Mouse (Mus musculus) kidney, postnatal 25 days (tissue): Measurements from ENCODE around the gene Akap10.
"Not testable (repeated sequence)": the region's sequence is repeated elsewhere in the genome, so short reads cannot be mapped to it uniquely, and the experiment has no call there.

Experiments
- DNase-seq, 2 experiments: peaks; one replicate each; pipeline ENCODE4 v3.0.0; 2021; ENCODE audit warnings: mixed read lengths in 2 of 2

Akap10 gene

DNA sequence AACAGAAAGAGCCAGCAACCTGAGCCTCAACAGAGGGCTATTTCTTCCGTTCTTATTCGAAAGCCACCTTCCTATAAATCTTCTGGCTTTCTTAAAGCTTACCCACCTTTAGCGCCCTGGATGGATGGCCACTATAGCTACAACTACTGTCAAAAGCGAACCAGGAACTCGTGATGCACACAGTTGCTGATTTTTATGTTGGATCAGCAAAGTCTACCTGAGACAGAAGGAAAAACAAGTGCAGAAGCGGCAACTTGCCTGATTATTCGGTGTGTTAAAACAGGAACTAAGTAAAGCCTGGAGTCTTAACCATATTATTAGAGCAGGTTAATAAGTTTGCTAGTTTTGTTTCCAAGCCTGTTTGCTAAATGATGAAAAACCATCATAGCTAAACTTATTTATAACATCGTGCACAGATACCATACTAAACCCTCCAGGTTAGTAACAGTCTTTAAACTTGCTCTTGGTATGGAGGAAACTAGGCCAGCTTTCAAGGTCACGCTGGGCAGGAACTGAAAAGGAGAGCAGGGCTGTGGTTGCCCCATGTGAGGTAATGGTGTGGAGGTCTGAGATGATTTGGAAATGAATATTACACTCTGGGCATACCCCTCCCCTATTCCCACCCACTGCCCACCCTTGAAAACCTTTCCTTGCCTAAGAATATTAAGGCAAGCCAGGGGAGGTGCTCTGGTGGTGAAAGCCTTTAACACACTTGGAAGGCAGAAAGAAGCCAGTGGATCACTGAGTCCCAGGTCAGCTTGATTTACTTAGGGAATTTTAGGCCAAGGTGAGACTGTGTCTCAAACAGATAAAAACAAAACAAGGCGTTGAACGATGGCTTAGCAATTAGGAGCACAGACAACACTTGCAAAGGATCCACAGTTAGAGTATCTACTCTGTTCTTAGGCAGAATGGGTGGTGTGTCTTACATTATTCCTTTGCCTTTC, 861 bp upstream of the Akap10 start:
- DNase-seq, result peak; percentile 33 to 45

DNA sequence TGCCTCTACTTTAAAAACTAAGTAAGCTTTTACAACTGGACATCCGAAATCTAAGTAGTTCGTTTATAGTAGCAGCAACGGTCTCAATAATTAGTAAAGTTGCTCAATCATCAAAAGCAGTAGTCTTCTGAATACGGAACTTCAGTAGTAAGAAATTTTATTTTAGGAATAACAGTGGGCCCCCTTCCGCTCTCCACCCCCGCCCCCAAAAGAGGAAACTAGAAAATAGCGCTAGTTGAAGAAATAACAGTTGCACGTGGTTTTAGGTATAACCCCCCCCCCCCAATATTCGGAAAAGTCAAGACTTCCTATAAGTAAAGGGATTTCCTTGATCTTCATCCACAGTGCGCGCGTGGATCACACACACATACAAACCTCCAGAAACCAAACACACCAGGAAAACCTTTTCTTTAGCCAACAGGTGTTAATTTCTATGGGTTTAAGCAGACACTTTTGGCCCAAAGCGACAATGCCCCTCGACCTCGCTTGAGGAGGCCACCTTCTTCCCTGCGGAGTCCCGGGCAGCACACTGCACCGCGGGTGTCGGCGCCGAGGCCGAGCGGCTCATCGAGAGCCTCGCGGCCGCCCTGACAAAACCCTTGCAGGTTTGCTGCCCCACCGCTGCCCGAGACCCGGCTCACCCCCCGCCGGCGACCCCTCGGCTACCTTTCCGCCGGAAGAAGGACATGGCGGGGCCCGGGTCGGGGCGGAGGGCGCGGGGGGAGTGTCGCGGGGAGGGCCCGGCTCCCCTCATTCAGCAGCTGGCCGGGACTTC, 542 bp downstream of the Akap10 start:
- DNase-seq, result peak in 1 of 2 experiments; percentile 42

GRCm38 (mm10) chr11:61923309-61923708, 6.7 kb downstream of the Akap10 start:
- no peak for DNase-seq

DNA sequence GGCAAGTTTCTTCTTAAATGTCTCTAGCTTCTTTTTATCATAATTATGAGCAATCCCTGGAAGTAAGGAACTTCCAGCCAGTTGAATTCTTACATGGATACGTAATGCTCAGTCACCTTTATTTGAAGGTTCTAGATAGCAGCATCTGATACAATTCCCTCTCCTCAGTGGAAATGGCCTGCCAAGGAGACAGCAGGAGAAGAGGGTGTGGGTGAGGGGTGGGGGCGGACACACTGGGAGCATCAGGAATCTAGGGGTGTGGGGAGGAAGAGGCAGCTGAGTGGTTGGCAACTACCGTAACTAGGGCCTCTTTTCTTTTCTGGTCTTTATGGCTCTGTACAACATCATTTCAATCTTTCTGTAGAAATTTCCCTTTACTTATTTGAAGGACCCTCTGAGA, 10.3 kb downstream of the Akap10 start:
- DNase-seq, result no peak

- DNase-seq, result no peak
Measured at GRCm38 (mm10) chr11:61908315-61908714, 21.7 kb downstream of the Akap10 start.

DNA sequence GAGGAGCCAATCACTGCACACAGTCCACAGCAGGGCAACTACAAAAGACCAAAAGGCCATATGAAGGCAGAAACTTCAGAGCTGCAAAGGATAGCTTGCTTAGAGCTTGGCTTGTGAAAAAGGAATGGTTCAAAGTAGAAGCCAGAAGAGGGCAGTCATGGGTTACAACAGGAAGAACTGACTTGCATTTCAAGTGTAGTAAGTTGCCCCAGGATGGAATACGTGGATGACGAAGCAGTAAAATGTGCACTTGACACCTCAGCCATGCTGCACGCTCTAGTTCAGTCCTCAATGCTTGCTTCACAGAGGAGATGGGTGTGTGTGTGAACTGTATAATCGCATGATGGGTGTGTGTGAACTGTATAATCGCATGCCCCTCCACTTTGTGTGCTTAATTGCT, 47.9 kb downstream of the Akap10 start:
- DNase-seq, result no peak

DNA sequence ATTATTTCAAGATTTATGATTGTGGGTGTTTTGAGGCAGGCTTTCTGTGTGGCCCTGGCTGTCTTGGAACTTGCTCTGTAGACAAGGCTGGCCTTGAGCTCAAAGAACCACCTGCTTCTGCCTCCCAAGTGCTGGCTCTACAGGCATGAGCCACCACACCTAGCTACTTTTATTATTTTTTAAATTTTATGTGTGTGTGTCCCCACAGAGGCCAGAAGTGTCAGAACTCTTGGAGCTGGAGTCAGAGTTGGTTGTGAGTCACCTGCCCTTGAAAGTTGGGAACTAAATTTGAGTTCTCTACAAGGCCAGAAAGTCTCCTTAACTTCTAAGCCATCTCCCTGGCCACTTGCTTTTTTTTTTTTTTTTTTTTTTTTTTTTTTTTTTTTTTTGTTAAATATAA, 50.1 kb downstream of the Akap10 start:
- DNase-seq, result no peak

GRCm38 (mm10) chr11:61871881-61872280, 58.2 kb downstream of the Akap10 start:
- peak in 1 of 2 experiments; percentile 38 for DNase-seq

DNA sequence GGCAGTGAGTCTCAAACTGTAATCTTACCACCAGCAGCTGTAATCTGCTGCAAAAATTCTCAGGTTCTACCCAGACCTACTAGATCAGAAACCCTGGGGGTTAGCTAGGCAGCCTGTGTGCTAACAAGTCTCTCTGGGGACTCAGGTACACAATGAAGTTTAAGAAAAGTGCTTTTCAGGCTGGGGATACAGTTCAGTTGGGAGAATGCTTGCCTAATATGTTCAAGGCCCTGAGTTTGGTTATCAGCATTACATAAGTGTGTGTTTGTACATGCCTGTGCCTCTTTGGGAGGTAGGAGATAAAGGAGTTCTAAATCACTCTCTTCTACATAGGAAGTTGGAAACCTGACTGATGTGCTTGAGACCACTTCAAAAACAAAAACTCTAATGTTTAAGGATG, 63.2 kb downstream of the Akap10 start:
- DNase-seq, result no peak

- no peak for DNase-seq
Measured at GRCm38 (mm10) chr11:61861781-61862547, 68.1 kb downstream of the Akap10 start.

GRCm38 (mm10) chr11:61859316-61859715, 70.7 kb downstream of the Akap10 start:
- peak in 1 of 2 experiments; percentile 20 for DNase-seq

DNA sequence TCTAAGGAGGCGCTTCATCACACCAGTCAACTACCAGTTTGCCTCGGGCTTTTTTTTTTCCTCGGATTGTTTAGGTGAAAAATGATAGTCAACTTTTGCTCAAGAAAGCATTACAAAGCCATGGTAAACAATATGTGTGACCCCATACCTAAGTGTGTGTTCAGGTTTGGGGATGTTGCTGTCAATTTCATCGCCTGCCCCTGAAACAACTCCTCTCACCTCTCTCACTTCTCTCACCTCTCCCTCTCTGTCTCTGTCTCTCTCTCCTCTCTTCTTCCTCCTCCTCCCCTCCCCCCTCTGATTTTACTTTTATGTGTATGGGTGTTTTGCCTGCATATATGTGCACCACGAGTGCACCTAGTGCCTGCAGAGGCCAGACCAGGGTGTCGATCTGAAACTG, 74.5 kb downstream of the Akap10 start:
- no peak for DNase-seq

GRCm38 (mm10) chr11:61854988-61855411, 75.1 kb downstream of the Akap10 start, which contains the start of gene Ulk2:
Ulk2 (minus strand) TSS chr11:61855073.
- DNase-seq, result peak; percentile 87 to 95

DNA sequence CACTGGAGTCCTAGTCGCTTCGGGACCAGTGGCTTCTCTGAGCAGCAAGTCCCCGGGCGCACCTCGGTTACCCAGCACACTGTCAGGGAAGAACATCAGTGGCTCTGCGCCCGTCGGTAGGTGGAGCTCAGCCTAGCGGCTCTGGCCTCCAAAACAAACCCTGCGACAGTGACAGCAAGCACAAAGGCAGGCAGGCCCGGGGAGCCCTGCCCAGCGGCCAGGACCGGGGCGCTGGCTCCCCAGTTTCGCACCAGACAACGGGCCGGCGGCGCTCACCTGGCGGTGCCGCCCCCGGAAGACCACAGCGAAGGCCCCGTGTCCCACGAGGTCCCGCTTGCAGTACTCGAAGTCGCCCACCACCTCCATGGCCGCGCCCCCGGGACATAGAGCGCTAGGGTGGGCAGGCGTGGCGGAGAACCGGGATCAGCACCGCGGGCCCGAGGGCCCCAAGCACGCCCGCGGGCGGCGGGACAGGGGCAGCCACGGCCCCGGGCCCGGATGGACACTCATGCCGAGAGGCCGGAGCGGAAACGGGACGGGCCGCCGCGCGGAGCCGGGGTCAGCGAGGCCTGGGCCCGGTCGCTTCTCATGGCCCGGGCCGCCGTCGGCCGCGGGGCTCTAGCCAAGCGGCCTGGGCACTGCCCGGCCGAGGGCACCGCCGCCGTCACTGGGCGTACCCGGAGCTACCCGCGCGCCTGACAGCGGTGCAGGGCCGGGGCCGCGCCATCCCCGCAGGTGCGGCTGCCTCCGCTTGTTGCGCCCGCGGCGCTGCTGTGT, 75.7 kb downstream of the Akap10 start:
- DNase-seq, result peak; percentile 86 to 91

- no peak for DNase-seq
Measured at GRCm38 (mm10) chr11:61853659-61854058, 76.4 kb downstream of the Akap10 start.

- DNase-seq, result no peak
Measured at GRCm38 (mm10) chr11:61852916-61853315, 77.1 kb downstream of the Akap10 start.

DNA sequence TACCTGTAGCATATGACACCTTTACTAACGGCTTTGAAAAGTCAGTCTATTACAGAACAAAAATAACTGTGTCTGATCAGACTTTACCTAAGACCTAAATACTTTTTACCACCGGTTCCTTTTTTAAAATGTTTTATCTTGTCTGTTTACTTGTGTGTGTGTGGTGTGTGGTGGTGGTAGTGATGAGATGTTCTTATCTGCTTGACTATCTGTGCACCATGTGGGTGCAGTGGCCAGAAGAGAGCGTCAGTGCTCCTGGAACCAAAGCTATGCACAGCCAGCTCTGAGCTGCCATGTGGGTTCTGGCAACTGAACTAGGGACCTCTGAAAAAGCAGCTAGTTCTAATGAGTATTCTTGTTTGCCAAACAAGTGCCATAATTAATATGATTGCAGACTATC, 78.9 kb downstream of the Akap10 start:
- DNase-seq, result peak in 1 of 2 experiments; percentile 11

- DNase-seq, result not testable (repeated sequence)
Measured at GRCm38 (mm10) chr11:61840663-61841062, 89.4 kb downstream of the Akap10 start.

GRCm38 (mm10) chr11:61839940-61840339, 90.1 kb downstream of the Akap10 start:
- no peak for DNase-seq

GRCm38 (mm10) chr11:61839182-61839581, 90.9 kb downstream of the Akap10 start:
- no peak for DNase-seq
